Mouse (Mus musculus): ENCODE measurements around the gene Olfr1099.

DNA sequence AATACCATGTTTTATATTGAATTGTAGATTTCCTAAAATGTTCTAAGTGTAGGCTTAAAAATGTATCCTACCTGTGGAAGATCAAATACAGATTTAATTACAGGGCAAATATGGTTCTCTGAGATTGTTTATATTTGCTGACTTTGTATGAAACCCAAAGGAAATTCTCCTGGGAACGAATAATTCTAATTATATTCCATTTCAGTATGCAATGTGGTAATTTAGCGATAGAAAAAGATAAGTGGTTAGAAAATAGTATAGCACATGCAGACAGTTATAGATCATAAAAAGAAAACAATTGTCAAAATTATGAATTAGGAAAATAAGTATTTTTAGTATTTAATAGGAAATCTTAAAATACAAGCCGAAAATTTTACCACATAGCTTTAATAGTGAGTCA is 30.6 kb upstream of the Olfr1099 start, which contains the start of gene Olfr1101:
- TF ChIP-seq CTCF (IDR thresholded peaks at IDR 0.05; ENCODE audit: borderline replicate concordance, insufficient read depth, low read length) (no peak), POLR2A (IDR thresholded peaks at IDR 0.05; ENCODE audit: low read depth, low read length) (no peak)

Data from embryonic fibroblast, embryonic 13.5 days (primary cell).